Mouse (Mus musculus): ENCODE measurements around the gene Tor4a. TPM values are rescaled to one million over a fixed set of nuclear protein-coding genes. Genes with fewer than 3 reads are reported as not detected.

Tor4a gene
- polyA plus RNA-seq, 1 experiment = 52.8 TPM

DNA sequence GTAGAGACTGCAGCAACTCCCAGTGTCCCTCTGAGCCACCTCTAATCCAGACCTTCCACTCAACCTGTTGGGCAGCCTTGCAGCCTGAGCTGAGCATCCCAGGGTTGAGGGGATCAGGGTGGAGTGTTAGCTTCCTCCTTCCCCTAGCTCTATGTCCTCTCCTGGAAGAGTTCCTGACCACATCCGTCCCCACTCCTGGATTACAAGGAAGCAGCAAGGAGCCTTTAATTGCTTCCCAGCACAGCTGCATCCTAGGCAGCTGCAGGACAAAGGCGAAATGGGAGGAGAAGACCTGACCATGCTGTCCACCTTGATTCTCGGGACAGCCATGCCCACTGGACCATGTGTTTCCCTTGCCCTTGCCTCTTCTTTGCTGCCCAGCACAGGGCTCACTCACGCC lies 19.6 kb downstream of the Tor4a start:
- Histone ChIP-seq H3K4me1 (ENCODE audit: control insufficient read depth, insufficient read depth, low read length) (peaks cover 29% of the 10 kb centered on the region), H3K4me3 (replicated peaks; ENCODE audit: extremely low read depth, low read depth, low read length) (peak overlapping the region; percentile 2)
- WGBS = 38% methylated on average over 4 of the region's 4 CpGs
- DNase-seq = peak; percentile 23
- no peak for TF ChIP-seq CTCF (IDR thresholded peaks at IDR 0.05; ENCODE audit: insufficient read depth, low read length)
- no peak for TF ChIP-seq POLR2A (IDR thresholded peaks at IDR 0.05; ENCODE audit: borderline replicate concordance, extremely low read depth, low read depth, low read length)

DNA sequence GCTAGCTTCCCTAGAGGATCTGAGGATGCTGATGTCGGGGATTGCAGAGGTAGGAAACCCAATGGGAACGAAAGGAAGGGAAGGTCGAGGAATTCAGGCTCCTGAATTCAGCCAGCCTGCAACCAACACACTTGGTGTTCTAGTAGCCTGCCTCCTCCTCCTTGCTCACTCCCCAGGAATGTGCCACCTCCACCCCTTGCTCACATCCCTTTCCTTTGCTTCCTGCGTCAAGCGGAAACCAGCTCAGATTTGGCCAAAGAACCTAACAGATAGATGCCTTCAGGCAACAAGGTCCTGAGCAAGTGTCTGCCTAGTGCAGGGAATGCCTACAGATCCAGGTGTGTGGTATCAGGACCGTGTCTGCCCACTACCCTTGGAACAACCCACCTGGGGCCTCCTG lies 20.1 kb downstream of the Tor4a start:
- 35% methylated on average over 6 of the region's 6 CpGs for WGBS
- Histone ChIP-seq H3K4me1 (ENCODE audit: control insufficient read depth, insufficient read depth, low read length) (peaks cover 29% of the 10 kb centered on the region), H3K4me3 (replicated peaks; ENCODE audit: extremely low read depth, low read depth, low read length) (no peak overlapping the region)
- TF ChIP-seq CTCF (IDR thresholded peaks at IDR 0.05; ENCODE audit: insufficient read depth, low read length) (no peak), POLR2A (IDR thresholded peaks at IDR 0.05; ENCODE audit: borderline replicate concordance, extremely low read depth, low read depth, low read length) (peak; percentile 36; the same call in 1 of the 2 replicates)
- DNase-seq = peak; percentile 23

DNA sequence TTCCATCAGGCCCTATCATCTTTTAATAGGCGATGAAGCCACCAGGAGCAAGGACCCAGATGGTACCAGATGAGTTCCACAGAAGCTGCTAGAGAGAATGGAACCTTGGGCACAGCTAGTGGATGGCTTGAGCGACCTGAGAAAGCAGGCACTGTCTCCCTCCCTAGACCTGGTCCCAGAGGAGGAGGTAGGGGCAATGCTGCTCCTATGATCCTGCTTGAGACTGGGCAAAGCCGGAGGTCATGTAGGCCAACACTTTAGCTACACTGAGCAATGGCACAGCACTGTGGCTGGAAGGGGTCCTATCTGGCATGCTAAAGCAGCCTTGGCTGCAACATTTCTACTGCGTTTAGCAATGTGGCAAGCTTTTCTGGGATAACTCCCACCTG lies 21.0 kb downstream of the Tor4a start:
- 91% methylated on average over 4 of the region's 4 CpGs for WGBS
- Histone ChIP-seq H3K4me3 (replicated peaks; ENCODE audit: extremely low read depth, low read depth, low read length) (no peak overlapping the region), H3K4me1 (ENCODE audit: control insufficient read depth, insufficient read depth, low read length) (peaks cover 29% of the 10 kb centered on the region)
- no peak for DNase-seq
- TF ChIP-seq POLR2A (IDR thresholded peaks at IDR 0.05; ENCODE audit: borderline replicate concordance, extremely low read depth, low read depth, low read length) (no peak), CTCF (IDR thresholded peaks at IDR 0.05; ENCODE audit: insufficient read depth, low read length) (no peak)

DNA sequence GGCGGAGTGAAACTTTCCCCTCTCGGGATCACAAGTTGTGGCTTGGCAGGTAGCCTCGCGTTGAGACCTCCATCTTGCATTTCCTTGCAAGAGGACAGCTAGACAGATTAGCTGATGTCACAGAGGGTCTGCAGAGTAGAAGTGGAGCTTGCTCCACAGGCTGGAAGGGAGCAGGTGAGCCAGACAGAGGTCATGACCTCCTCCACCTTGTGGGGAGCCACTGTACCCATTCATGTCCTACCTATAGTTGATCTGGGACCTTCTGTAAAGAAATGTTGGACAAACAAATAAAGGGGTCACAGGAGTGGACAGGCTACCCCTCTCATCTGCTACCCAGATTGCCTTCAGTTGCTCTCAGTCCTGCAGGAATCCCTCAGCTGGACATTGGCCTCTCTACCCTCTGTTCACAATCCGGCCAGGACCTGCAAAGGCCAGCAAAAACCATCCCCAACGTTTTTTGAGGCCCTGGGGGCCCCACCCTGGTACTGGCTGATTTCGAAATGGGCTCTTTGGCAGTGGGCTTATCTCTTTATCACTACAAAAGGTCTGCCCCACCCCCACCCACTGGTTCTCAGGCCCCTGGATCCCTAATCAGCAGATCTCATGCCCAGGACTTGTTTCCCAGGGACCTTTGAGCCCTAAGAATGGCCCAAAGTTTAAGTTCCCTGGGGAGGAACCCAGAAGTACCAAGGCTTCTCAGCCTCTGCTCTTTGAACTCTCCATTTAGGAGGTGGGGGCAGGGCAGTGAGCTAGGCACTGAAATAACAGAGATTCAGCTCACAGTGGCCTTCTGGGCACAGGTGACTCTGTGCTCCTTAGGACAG lies 21.6 kb downstream of the Tor4a start:
- peaks cover 33% of the 10 kb centered on the region for H3K4me1 ChIP-seq (ENCODE audit: control insufficient read depth, insufficient read depth, low read length)
- TF ChIP-seq POLR2A (IDR thresholded peaks at IDR 0.05; ENCODE audit: borderline replicate concordance, extremely low read depth, low read depth, low read length) = no peak
- TF ChIP-seq CTCF (IDR thresholded peaks at IDR 0.05; ENCODE audit: insufficient read depth, low read length) = no peak
- WGBS = 57% methylated on average over 7 of the region's 7 CpGs

DNA sequence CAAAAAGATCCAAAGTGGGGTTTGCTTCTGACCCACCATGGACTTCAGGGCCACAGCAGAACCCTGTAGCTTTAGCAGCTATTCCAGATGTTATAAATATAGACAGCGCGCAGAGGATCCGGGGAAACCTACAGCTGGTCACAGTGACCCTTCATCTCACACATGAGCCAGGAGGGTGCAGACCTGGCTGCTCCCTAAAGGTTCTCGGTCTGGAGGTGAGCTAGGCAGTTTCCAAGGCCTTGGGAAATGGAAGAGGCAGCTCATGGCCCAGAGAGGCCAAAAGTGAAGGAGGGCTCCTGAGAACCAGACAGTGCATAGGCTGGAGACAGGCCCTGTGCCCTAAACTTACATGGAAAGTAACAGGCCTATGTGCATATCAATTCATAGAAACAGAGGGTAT lies 22.9 kb downstream of the Tor4a start:
- H3K4me1 ChIP-seq (ENCODE audit: control insufficient read depth, insufficient read depth, low read length) = peaks cover 33% of the 10 kb centered on the region
- H3K4me3 ChIP-seq (replicated peaks; ENCODE audit: extremely low read depth, low read depth, low read length) = no peak overlapping the region
- WGBS = 95% methylated on average over 4 of the region's 4 CpGs
- TF ChIP-seq CTCF (IDR thresholded peaks at IDR 0.05; ENCODE audit: insufficient read depth, low read length) (no peak), POLR2A (IDR thresholded peaks at IDR 0.05; ENCODE audit: borderline replicate concordance, extremely low read depth, low read depth, low read length) (no peak)
- DNase-seq = no peak

More for the DNA sequence above, 21.6 kb downstream of the Tor4a start:
- no peak overlapping the region for H3K4me3 ChIP-seq (replicated peaks; ENCODE audit: extremely low read depth, low read depth, low read length)
- no peak for DNase-seq

DNA sequence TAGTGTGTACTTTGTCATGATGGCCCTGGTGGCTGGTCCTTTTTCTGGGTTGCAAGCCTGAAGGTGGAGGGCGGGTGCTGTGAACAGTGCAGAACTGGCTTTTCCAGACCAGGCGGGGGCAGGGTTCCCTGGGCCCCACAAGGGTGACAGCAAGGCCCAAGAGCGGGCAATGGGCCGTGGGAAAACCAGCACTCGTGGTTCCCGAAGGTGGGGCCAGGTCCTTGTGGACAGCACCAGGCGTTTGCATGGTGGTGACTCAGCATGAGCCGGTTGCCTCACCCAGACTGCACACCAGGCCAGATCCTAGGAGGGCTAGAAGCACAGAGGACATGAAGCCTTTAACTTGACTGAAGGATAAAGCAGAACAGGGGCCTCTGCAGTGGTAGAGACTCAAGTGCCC lies 24.1 kb downstream of the Tor4a start:
- peaks cover 31% of the 10 kb centered on the region for H3K4me1 ChIP-seq (ENCODE audit: control insufficient read depth, insufficient read depth, low read length)
- DNase-seq = peak; percentile 38
- no peak for TF ChIP-seq POLR2A (IDR thresholded peaks at IDR 0.05; ENCODE audit: borderline replicate concordance, extremely low read depth, low read depth, low read length)
- no peak for TF ChIP-seq CTCF (IDR thresholded peaks at IDR 0.05; ENCODE audit: insufficient read depth, low read length)
- no peak overlapping the region for H3K4me3 ChIP-seq (replicated peaks; ENCODE audit: extremely low read depth, low read depth, low read length)
- 57% methylated on average over 8 of the region's 8 CpGs for WGBS

DNA sequence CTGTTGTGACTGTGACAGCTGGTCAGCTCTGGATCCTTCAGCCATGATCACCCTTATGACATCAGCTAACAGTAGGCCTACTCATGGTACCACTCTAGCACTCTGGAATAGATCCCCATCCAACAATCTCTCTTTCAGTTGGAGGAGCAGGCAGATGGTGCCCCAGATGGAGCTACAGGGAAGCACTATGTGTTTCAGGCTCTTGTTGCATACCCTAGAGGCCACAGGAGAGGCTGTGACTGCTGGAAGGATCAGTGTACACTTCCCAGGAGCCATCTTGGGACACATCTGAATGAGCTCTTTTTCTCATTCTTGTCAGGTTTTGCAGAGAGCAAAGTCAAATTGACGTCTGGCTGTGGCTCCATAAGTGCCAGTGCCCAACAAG lies 24.9 kb downstream of the Tor4a start:
- 92% methylated on average over 1 of the region's 1 CpGs for WGBS
- TF ChIP-seq CTCF (IDR thresholded peaks at IDR 0.05; ENCODE audit: insufficient read depth, low read length) = no peak
- TF ChIP-seq POLR2A (IDR thresholded peaks at IDR 0.05; ENCODE audit: borderline replicate concordance, extremely low read depth, low read depth, low read length) = no peak
- peaks cover 26% of the 10 kb centered on the region for H3K4me1 ChIP-seq (ENCODE audit: control insufficient read depth, insufficient read depth, low read length)

DNA sequence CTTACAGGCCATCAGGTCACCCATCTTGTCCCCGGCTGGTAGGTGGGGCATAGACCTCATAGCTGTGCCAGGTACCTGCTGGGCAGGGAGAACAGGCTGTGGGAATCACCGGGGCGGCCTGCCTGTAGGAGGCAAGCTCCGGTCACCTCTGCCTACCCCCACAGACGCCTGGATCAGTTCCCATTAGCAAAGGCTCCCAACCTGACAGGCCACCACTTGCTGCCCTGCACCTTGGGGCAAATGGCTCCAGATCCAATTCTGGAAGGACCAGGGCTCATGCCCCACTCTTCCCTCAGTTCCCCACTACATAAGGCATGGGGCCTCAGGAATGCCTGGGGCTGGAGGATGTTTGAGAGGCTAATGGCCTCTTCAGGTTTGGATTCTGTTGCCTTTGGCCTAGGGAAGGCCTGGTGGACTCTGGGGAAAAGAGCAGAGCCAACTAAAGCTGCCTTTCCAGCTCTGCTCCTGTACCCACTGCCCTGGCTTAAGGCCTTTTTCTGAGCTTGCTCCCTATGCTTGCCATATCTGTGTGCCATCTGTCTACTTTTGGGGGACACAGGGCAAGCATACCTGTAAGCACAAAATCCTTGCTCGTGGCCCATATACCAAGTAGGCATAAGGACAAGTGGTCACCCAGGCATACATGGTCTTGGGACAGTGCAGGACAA lies 25.5 kb downstream of the Tor4a start:
- Histone ChIP-seq H3K4me1 (ENCODE audit: control insufficient read depth, insufficient read depth, low read length) (peaks cover 21% of the 10 kb centered on the region), H3K4me3 (replicated peaks; ENCODE audit: extremely low read depth, low read depth, low read length) (no peak overlapping the region)
- 81% methylated on average over 6 of the region's 6 CpGs for WGBS
- TF ChIP-seq CTCF (IDR thresholded peaks at IDR 0.05; ENCODE audit: insufficient read depth, low read length) = no peak
- TF ChIP-seq POLR2A (IDR thresholded peaks at IDR 0.05; ENCODE audit: borderline replicate concordance, extremely low read depth, low read depth, low read length) = no peak
- no peak for DNase-seq

More for the DNA sequence above, 24.9 kb downstream of the Tor4a start:
- DNase-seq = no peak
- no peak overlapping the region for H3K4me3 ChIP-seq (replicated peaks; ENCODE audit: extremely low read depth, low read depth, low read length)

DNA sequence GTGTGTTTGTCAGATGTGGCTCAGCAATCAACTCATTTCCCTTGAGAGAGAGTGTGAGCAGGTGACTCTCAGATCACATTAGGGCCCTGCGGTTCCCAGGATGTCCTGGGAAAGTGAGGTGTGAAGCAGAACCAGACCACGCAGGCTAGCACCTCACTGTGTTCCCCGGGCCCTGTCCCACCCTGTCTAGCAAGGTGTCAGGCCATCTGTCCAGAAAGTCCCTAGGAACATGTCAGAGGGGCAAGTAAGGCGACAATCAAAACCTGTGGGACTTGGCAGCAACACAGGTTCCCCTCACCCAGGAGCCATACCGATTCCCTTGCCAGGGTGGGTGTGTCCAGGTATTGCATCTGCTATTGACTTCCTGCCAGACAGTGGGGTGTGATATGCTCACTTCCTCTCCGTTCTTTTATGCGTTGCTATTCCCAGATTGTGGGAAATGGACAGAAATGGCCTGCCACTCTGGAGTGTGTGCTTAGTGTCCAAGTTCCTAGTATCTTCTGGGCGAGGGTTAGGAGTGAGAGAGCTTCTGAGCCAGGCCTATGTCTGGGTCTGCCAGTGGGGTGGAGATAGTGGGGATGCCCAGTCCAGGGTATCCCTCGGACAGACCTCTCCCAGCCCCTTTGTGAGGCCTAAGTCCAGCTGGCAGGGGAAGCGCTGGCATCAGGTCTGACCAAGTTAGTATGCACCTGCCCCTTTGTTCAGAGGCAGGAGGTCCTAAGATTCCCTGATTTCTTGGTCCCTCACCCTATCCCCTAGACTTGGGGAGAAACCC lies 26.2 kb downstream of the Tor4a start:
- H3K4me3 ChIP-seq (replicated peaks; ENCODE audit: extremely low read depth, low read depth, low read length) = no peak overlapping the region
- WGBS = 50% methylated on average over 10 of the region's 10 CpGs
- DNase-seq = peak; percentile 28
- no peak for TF ChIP-seq CTCF (IDR thresholded peaks at IDR 0.05; ENCODE audit: insufficient read depth, low read length)
- TF ChIP-seq POLR2A (IDR thresholded peaks at IDR 0.05; ENCODE audit: borderline replicate concordance, extremely low read depth, low read depth, low read length) = no peak
- H3K4me1 ChIP-seq (ENCODE audit: control insufficient read depth, insufficient read depth, low read length) = peaks cover 14% of the 10 kb centered on the region
